Mouse (Mus musculus) liver, embryonic 11.5 days (tissue): Measurements from ENCODE around the gene Gm21996. TPM values are rescaled to one million over a fixed set of nuclear protein-coding genes. Genes with fewer than 3 reads are reported as not detected.
"Not testable (repeated sequence)": the region's sequence is repeated elsewhere in the genome, so short reads cannot be mapped to it uniquely, and the experiment has no call there.

Experiments
- ATAC-seq: fragments of 200-750 bp; cut with Nextera tagmentation; replicated peaks from 2 replicates; pipeline ENCODE4 v1.8.0; 2017; ENCODE audit warnings: moderate number of reproducible peaks, mild to moderate bottlenecking, moderate TSS enrichment, moderate library complexity; ENCODE audit not compliant: low FRiP score
- DNase-seq: peaks from one replicate; pipeline ENCODE4 v3.0.0-alpha.2; 2017; ENCODE audit warnings: low spot score
- H3K27ac ChIP-seq: fragments of 300-500 bp; sonication (generic); 2 replicates; pipeline ENCODE4 v1.5.1; 2014; ENCODE audit warnings: mild to moderate bottlenecking, low read depth, low read length, control low read depth
- H3K27me3 ChIP-seq: fragments of 300-500 bp; sonication (generic); replicated peaks from 2 replicates; pipeline ENCODE4 v1.6.1; 2014; ENCODE audit warnings: low read length, mixed read lengths; ENCODE audit not compliant: control insufficient read depth, insufficient read depth
- H3K36me3 ChIP-seq: fragments of 300-500 bp; sonication (generic); 2 replicates; pipeline ENCODE4 v1.6.1; 2014; ENCODE audit warnings: mild to moderate bottlenecking, low read length, moderate library complexity, mixed read lengths; ENCODE audit not compliant: control insufficient read depth, insufficient read depth
- H3K4me1 ChIP-seq: fragments of 300-500 bp; sonication (generic); replicated peaks from 2 replicates; pipeline ENCODE4 v1.6.1; 2014; ENCODE audit warnings: low read length, mixed read lengths; ENCODE audit not compliant: control insufficient read depth, insufficient read depth
- H3K4me2 ChIP-seq: fragments of 300-500 bp; sonication (generic); 2 replicates; pipeline ENCODE4 v1.6.1; 2014; ENCODE audit warnings: mild to moderate bottlenecking, control low read depth, moderate library complexity
- H3K4me3 ChIP-seq: fragments of 300-500 bp; sonication (generic); 2 replicates; pipeline ENCODE4 v1.5.1; 2014; ENCODE audit warnings: low read depth, low read length, control low read depth
- H3K9ac ChIP-seq: fragments of 300-500 bp; sonication (generic); 2 replicates; pipeline ENCODE4 v1.6.1; 2014; ENCODE audit warnings: low read depth, low read length, control low read depth
- H3K9me3 ChIP-seq: fragments of 300-500 bp; sonication (generic); 2 replicates; pipeline ENCODE4 v1.6.1; 2016; ENCODE audit warnings: low read length, inconsistent platforms, mixed read lengths; ENCODE audit not compliant: control insufficient read depth
- WGBS: fragments of 180-500 bp; shearing (Covaris S2); extraction: QIAGEN DNeasy Blood & Tissue Kit; methylation state at CpG from one replicate; pipeline ENCODE4 v1.1.7; 2014; 5-methylcytosine and 5-hydroxymethylcytosine counted together
- polyA plus RNA-seq: library from polyadenylated mRNA; unstranded; fragments of >200 nt; fragmentation: Nextera tagmentation; extraction: Ambion mirVana; gene quantifications from 2 replicates; pipeline ENCODE4 v1.2.1, GENCODE M21; 2014

Gm21996 gene
- polyA plus RNA-seq: not detected in 2 replicates

- H3K4me1 ChIP-seq, ATAC-seq, H3K4me2 ChIP-seq, H3K9ac ChIP-seq, H3K27me3 ChIP-seq, H3K36me3 ChIP-seq, H3K27ac ChIP-seq, DNase-seq, H3K4me3 ChIP-seq, H3K9me3 ChIP-seq: not testable (repeated sequence)
- no CpG with 5 or more reads among the region's 7 CpGs for WGBS
These were observed at the start of gene Gm21996 for GRCm38 (mm10) chrY:89745432-89745831. Gene Gm21996 (minus strand): TSS chrY:89745532.
